Mouse (Mus musculus) inflammation-experienced regulatory T-cells, adult 6 months (primary cell): ENCODE data around the gene Tbck. TPM values are rescaled to one million over a fixed set of nuclear protein-coding genes. Genes with fewer than 3 reads are reported as not detected.

ENCODE experiments used
- ATAC-seq: one replicate; pipeline ENCODE4 v1.8.0; 2017
- polyA plus RNA-seq, 3 experiments: library from polyadenylated mRNA; unstranded; fragments of 100-300 nt; shearing (Covaris generic); gene quantifications; one replicate each; pipeline ENCODE4 v1.2.1; 2017

Gene Tbck
- polyA plus RNA-seq, 3 experiments from 2014 or later: 31.6 to 38.3 (median 34.3) TPM

GRCm38 (mm10) chr3:132871318-132871904 is 187.5 kb downstream of the Tbck start:
- peak; percentile 92 for ATAC-seq

- ATAC-seq: no peak
These were observed 189.3 kb downstream of the Tbck start for GRCm38 (mm10) chr3:132873251-132873650.

- no peak for ATAC-seq
These were observed 192.2 kb downstream of the Tbck start for GRCm38 (mm10) chr3:132876011-132876708.

- no peak for ATAC-seq
These were observed 193.2 kb downstream of the Tbck start for GRCm38 (mm10) chr3:132876933-132877676.

GRCm38 (mm10) chr3:132880361-132880760 is 196.4 kb downstream of the Tbck start:
- ATAC-seq: no peak

- ATAC-seq: no peak
These were observed 196.9 kb downstream of the Tbck start for GRCm38 (mm10) chr3:132880826-132881225.

- no peak for ATAC-seq
These were observed 199.3 kb downstream of the Tbck start for GRCm38 (mm10) chr3:132883256-132883655.

GRCm38 (mm10) chr3:132884459-132884858 is 200.5 kb downstream of the Tbck start:
- ATAC-seq: no peak

GRCm38 (mm10) chr3:132886419-132887050 is 202.6 kb downstream of the Tbck start:
- ATAC-seq: no peak

GRCm38 (mm10) chr3:132887074-132887848 is 203.3 kb downstream of the Tbck start:
- ATAC-seq: no peak

Other genes with a start within 250 kb of the Tbck start
- gene Gimd1, start 54.3 kb upstream of the Tbck start, polyA plus RNA-seq: not detected
- 100 to 1,000 TPM; 104 to 110 (median 104) TPM for gene Aimp1, start 226 bp downstream of the Tbck start, polyA plus RNA-seq